Mouse (Mus musculus) forebrain, embryonic 11.5 days (tissue): ENCODE measurements around the gene Xylt2. TPM values are rescaled to one million over a fixed set of nuclear protein-coding genes. Genes with fewer than 3 reads are reported as not detected.

ENCODE experiments used
- ATAC-seq: fragments of 200-750 bp; cut with Nextera tagmentation; replicated peaks from 2 replicates; pipeline ENCODE4 v1.8.0; 2017; ENCODE audit warnings: moderate TSS enrichment; ENCODE audit not compliant: low FRiP score
- DNase-seq: peaks from one replicate; pipeline ENCODE4 v3.0.0-alpha.2; 2017; ENCODE audit warnings: low spot score
- H3K27ac ChIP-seq: fragments of 300-500 bp; sonication (generic); 2 replicates; pipeline ENCODE4 v1.5.1; 2014; ENCODE audit warnings: low read depth, low read length
- H3K27me3 ChIP-seq: fragments of 300-500 bp; sonication (generic); 2 replicates; pipeline ENCODE4 v1.6.1; 2014; ENCODE audit warnings: mild to moderate bottlenecking, low read length, mixed read lengths; ENCODE audit not compliant: control insufficient read depth, insufficient read depth
- H3K36me3 ChIP-seq: fragments of 300-500 bp; sonication (generic); 2 replicates; pipeline ENCODE4 v1.6.1; 2014; ENCODE audit warnings: mild to moderate bottlenecking, low read length, moderate library complexity, mixed read lengths; ENCODE audit not compliant: control insufficient read depth, insufficient read depth
- H3K4me1 ChIP-seq: fragments of 300-500 bp; sonication (generic); replicated peaks from 2 replicates; pipeline ENCODE4 v1.6.1; 2014; ENCODE audit warnings: low read length, mixed read lengths; ENCODE audit not compliant: control insufficient read depth, insufficient read depth
- H3K4me2 ChIP-seq: fragments of 300-500 bp; sonication (generic); 2 replicates; pipeline ENCODE4 v1.6.1; 2014; ENCODE audit warnings: low read depth, mild to moderate bottlenecking, low read length, moderate library complexity, mixed read lengths; ENCODE audit not compliant: severe bottlenecking
- H3K4me3 ChIP-seq: fragments of 300-500 bp; sonication (generic); 2 replicates; pipeline ENCODE4 v1.5.1; 2014; ENCODE audit warnings: low read depth, low read length
- H3K9ac ChIP-seq: fragments of 300-500 bp; sonication (generic); 2 replicates; pipeline ENCODE4 v1.6.1; 2014; ENCODE audit warnings: low read length
- H3K9me3 ChIP-seq: fragments of 300-500 bp; sonication (generic); 2 replicates; pipeline ENCODE4 v1.6.1; 2016; ENCODE audit warnings: low read length, mixed read lengths; ENCODE audit not compliant: control insufficient read depth
- WGBS: fragments of 180-500 bp; shearing (Covaris S2); extraction: QIAGEN DNeasy Blood & Tissue Kit; methylation state at CpG from one replicate; pipeline ENCODE4 v1.1.7; 2014; 5-methylcytosine and 5-hydroxymethylcytosine counted together
- polyA plus RNA-seq: library from polyadenylated mRNA; unstranded; fragments of >200 nt; fragmentation: Nextera tagmentation; extraction: Ambion mirVana; gene quantifications from 2 replicates; pipeline ENCODE4 v1.2.1, GENCODE M21; 2014

The Xylt2 gene
- 18.0 and 19.8 TPM in 2 replicates for polyA plus RNA-seq

DNA sequence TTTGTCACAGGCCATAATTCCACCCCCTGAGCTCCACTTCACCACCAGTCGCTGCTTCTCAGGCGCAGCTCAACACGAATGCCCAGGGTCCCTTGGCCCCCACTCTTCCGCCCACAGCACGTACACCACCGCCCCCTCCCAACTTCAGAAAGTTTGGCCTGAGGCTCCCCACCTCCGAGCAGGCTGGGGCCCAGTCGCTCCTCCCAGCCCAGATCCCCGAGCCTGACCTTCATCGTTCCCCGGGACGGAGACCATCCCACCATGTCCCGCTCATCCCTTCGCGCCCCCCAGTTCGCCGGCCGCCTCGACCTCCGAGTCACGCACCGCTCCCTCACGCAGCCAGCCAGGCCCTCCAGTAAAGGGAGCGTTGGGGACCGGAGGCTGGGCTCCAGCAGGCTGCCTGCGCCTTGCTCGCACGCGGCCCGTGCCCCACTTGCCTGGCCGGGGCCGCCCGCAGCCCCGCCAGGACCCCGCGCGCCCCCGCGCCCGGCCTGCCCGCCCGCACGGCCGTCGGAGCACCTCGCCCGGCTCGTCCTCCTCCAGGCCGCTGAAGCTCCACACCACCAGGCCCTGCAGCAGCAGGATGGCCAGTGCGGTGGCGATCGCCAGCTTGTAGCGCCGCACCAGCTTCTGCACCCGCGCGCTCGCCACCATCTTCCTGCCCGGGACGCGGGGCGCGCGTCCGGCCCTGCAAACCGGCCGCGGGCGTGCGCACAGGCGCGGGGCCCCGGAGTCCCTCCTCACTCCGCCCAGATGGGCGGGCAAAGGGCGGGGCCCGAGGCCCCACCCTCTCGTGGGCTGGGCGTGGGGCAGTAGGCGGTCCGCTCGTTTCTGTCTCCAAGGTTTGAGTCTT is at the start of gene Xylt2:
Xylt2 (minus strand) TSS at position 762 of the 853 bp plus-strand sequence.
- peak; percentile 95 for DNase-seq
- H3K9me3 ChIP-seq = no peaks in the 10 kb centered on the region
- ATAC-seq = peak; percentile 94
- peaks cover 7% of the 10 kb centered on the region for H3K4me1 ChIP-seq
- peak within 1 kb of the TSS; percentile 96 for H3K9ac ChIP-seq
- peak within 1 kb of the TSS; percentile 74 for H3K4me2 ChIP-seq
- no peaks in the 10 kb centered on the region for H3K27me3 ChIP-seq
- no peaks in the 10 kb centered on the region for H3K36me3 ChIP-seq
- WGBS = under 1% methylated on average over 77 of the region's 82 CpGs
- peak within 1 kb of the TSS; percentile 90 for H3K4me3 ChIP-seq
- peak within 1 kb of the TSS; percentile 72 for H3K27ac ChIP-seq

DNA sequence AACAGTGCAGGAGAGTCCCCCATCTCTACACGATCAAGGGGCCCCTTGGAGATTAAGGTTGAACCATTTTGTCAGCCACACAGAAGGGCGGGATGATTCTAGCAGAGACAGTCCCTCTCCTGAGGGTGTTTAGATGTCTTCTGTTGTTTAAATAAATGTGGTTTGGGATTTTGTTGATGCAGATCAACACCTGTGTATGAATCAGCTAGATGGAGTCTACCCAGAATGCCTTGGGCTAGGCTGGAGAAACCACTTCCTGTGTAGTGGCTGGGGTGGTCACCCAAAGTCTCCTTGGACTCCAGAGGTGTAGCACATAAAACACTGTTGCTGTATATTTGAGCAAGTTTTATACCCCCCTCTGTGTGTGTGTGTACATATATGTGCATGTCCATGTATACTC is 41.9 kb upstream of the Xylt2 start:
- ATAC-seq = no peak
- H3K4me2 ChIP-seq = no peak overlapping the region
- no peaks in the 10 kb centered on the region for H3K36me3 ChIP-seq
- H3K4me1 ChIP-seq = no peaks in the 10 kb centered on the region; the same call in 1 of the 2 replicates
- H3K4me3 ChIP-seq = no peak overlapping the region
- no peaks in the 10 kb centered on the region for H3K27me3 ChIP-seq
- no peak overlapping the region for H3K27ac ChIP-seq
- H3K9ac ChIP-seq = no peak overlapping the region
- no peak for DNase-seq
- H3K9me3 ChIP-seq = no peaks in the 10 kb centered on the region
- 69% methylated on average over 2 of the region's 2 CpGs for WGBS

- no peaks in the 10 kb centered on the region; the same call in 1 of the 2 replicates for H3K4me1 ChIP-seq
Observed at GRCm38 (mm10) chr11:94718113-94718909, 41.0 kb upstream of the Xylt2 start.

GRCm38 (mm10) chr11:94717239-94717638 is 39.9 kb upstream of the Xylt2 start:
- Histone ChIP-seq H3K36me3 (no peaks in the 10 kb centered on the region), H3K9me3 (no peaks in the 10 kb centered on the region), H3K27me3 (no peaks in the 10 kb centered on the region), H3K4me1 (no peaks in the 10 kb centered on the region; the same call in 1 of the 2 replicates), H3K4me3 (no peak overlapping the region), H3K27ac (no peak overlapping the region), H3K4me2 (no peak overlapping the region), H3K9ac (no peak overlapping the region)
- DNase-seq = no peak
- WGBS = 48% methylated on average over 11 of the region's 11 CpGs
- ATAC-seq = no peak

More at GRCm38 (mm10) chr11:94718113-94718909, 41.0 kb upstream of the Xylt2 start:
- WGBS = 90% methylated on average over 7 of the region's 7 CpGs
- H3K27ac ChIP-seq = no peak overlapping the region
- ATAC-seq = no peak
- no peak overlapping the region for H3K9ac ChIP-seq
- H3K4me3 ChIP-seq = no peak overlapping the region
- no peak for DNase-seq
- H3K27me3 ChIP-seq = no peaks in the 10 kb centered on the region
- no peaks in the 10 kb centered on the region for H3K9me3 ChIP-seq
- no peaks in the 10 kb centered on the region for H3K36me3 ChIP-seq
- H3K4me2 ChIP-seq = no peak overlapping the region

GRCm38 (mm10) chr11:94716754-94717153 is 39.4 kb upstream of the Xylt2 start:
- H3K9ac ChIP-seq = no peak overlapping the region
- H3K4me2 ChIP-seq = no peak overlapping the region
- no peaks in the 10 kb centered on the region for H3K36me3 ChIP-seq
- no peaks in the 10 kb centered on the region for H3K27me3 ChIP-seq
- no peaks in the 10 kb centered on the region for H3K9me3 ChIP-seq
- no peak overlapping the region for H3K27ac ChIP-seq
- ATAC-seq = no peak
- DNase-seq = peak; percentile 68
- H3K4me1 ChIP-seq = no peaks in the 10 kb centered on the region; the same call in 1 of the 2 replicates
- 17% methylated on average over 9 of the region's 9 CpGs for WGBS
- H3K4me3 ChIP-seq = no peak overlapping the region

DNA sequence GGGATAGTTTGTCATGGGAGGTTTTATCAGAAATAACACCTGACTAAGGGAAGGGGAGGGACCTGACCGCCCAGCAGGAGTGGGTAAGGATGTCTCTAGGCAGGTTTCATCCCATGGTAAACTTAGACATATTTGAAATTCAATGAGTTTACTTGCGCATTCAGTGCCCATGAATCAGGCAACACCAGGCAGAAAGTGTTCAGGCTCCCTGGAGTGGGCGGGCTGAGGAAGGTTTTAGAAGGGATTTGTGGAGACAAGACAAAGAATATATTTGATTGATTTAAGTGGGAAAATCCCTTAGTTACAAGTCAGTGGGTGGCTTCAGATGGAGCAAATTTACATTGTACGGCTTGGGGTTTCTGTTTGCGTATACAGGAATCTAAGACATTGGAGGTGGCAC is 38.3 kb upstream of the Xylt2 start:
- ATAC-seq (no peak), DNase-seq (no peak)
- Histone ChIP-seq H3K36me3 (no peaks in the 10 kb centered on the region), H3K4me3 (no peak overlapping the region), H3K27me3 (no peaks in the 10 kb centered on the region), H3K27ac (no peak overlapping the region), H3K9me3 (no peaks in the 10 kb centered on the region), H3K4me2 (no peak overlapping the region), H3K9ac (no peak overlapping the region), H3K4me1 (no peaks in the 10 kb centered on the region; the same call in 1 of the 2 replicates)
- 82% methylated on average over 5 of the region's 5 CpGs for WGBS

GRCm38 (mm10) chr11:94713246-94713860 is 36.0 kb upstream of the Xylt2 start:
- H3K9me3 ChIP-seq = no peaks in the 10 kb centered on the region
- no peak overlapping the region for H3K9ac ChIP-seq
- H3K36me3 ChIP-seq = no peaks in the 10 kb centered on the region
- no peaks in the 10 kb centered on the region; the same call in 1 of the 2 replicates for H3K4me1 ChIP-seq
- H3K4me3 ChIP-seq = no peak overlapping the region
- 73% methylated on average over 11 of the region's 11 CpGs for WGBS
- ATAC-seq (no peak), DNase-seq (no peak)
- no peak overlapping the region for H3K4me2 ChIP-seq
- H3K27ac ChIP-seq = no peak overlapping the region
- H3K27me3 ChIP-seq = no peaks in the 10 kb centered on the region

GRCm38 (mm10) chr11:94704472-94704871 is 27.2 kb upstream of the Xylt2 start, which contains the start of gene Gm11541:
Gm11541 (minus strand) TSS chr11:94704499.
- ATAC-seq (no peak), DNase-seq (no peak)
- no peak within 1 kb of the TSS for H3K27ac ChIP-seq
- no peaks in the 10 kb centered on the region for H3K9me3 ChIP-seq
- H3K9ac ChIP-seq = no peak within 1 kb of the TSS
- H3K4me1 ChIP-seq = no peaks in the 10 kb centered on the region; the same call in 1 of the 2 replicates
- no peak within 1 kb of the TSS for H3K4me2 ChIP-seq
- H3K36me3 ChIP-seq = no peaks in the 10 kb centered on the region
- WGBS = 87% methylated on average over 5 of the region's 5 CpGs
- no peak within 1 kb of the TSS for H3K4me3 ChIP-seq
- no peaks in the 10 kb centered on the region for H3K27me3 ChIP-seq
